Mouse (Mus musculus): ENCODE measurements around the gene Kdm8. TPM values are rescaled to one million over a fixed set of nuclear protein-coding genes. Genes with fewer than 3 reads are reported as not detected.

Kdm8 gene
- polyA plus RNA-seq, 1 experiment from 2014 or later: 14.9 TPM

DNA sequence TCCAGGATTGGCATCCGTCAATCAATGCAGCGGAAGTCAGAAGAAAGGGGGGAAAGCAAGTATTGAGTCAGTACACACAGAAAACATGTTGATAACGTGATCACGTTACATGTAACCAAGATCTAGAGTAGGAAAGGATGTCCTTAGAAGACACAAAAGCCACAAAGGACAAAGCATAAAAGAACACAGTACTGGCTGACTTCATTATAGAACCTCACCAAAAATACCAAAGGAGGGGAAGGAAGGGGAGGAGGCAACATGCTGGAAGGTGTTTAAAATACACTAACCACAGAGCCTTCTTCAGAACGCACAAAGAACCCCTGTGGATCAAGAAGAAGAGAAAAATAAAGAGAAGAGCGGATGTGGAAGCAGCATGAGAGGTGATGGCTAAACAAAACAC lies 44.2 kb downstream of the Kdm8 start:
- Histone ChIP-seq H3K9me3 (ENCODE audit: low read depth, low read length) (no peaks in the 10 kb centered on the region), H3K27me3 (ENCODE audit: insufficient read depth, low read length) (no peaks in the 10 kb centered on the region), H3K4me3 (ENCODE audit: low read depth, low read length) (no peak overlapping the region), H3K9ac (no peak overlapping the region), H3K4me2 (no peak overlapping the region), H3K36me3 (ENCODE audit: insufficient read depth) (peaks cover 28% of the 10 kb centered on the region), H3K27ac (ENCODE audit: low read depth) (no peak overlapping the region), H3K4me1 (ENCODE audit: insufficient read depth) (0 out of 2 replicates have a peak, but pooled peaks cover 3% of the 10 kb centered on the region)
- no peak for ATAC-seq (ENCODE audit: insufficient read depth)
- WGBS: 81% methylated on average over 6 of the region's 6 CpGs
- no peak for DNase-seq
- no peak for TF ChIP-seq CTCF (IDR thresholded peaks at IDR 0.05; ENCODE audit: low read depth)

- H3K4me2 ChIP-seq: no peak overlapping the region
- H3K36me3 ChIP-seq (ENCODE audit: insufficient read depth): peaks cover 22% of the 10 kb centered on the region
- no peak overlapping the region for H3K27ac ChIP-seq (ENCODE audit: low read depth)
- no peaks in the 10 kb centered on the region for H3K27me3 ChIP-seq (ENCODE audit: insufficient read depth, low read length)
- H3K9ac ChIP-seq: peak overlapping the region; percentile 6; the same call in 1 of the 2 replicates
- H3K9me3 ChIP-seq (ENCODE audit: low read depth, low read length): no peaks in the 10 kb centered on the region
- TF ChIP-seq CTCF (IDR thresholded peaks at IDR 0.05; ENCODE audit: low read depth): no peak
- DNase-seq: no peak
- H3K4me1 ChIP-seq (ENCODE audit: insufficient read depth): 0 out of 2 replicates have a peak, but pooled peaks cover 3% of the 10 kb centered on the region
- no peak overlapping the region for H3K4me3 ChIP-seq (ENCODE audit: low read depth, low read length)
- WGBS: 82% methylated on average over 2 of the region's 2 CpGs
- ATAC-seq (ENCODE audit: insufficient read depth): no peak
Observed at GRCm38 (mm10) chr7:125489636-125490035, 45.2 kb downstream of the Kdm8 start.

GRCm38 (mm10) chr7:125490947-125491735 lies 46.7 kb downstream of the Kdm8 start, which contains the start of gene Nsmce1:
TSS of gene Nsmce1 (minus strand) at chr7:125491596.
- peak within 1 kb of the TSS; percentile 69 for H3K4me3 ChIP-seq (ENCODE audit: low read depth, low read length)
- H3K27me3 ChIP-seq (ENCODE audit: insufficient read depth, low read length): no peaks in the 10 kb centered on the region
- H3K4me1 ChIP-seq (ENCODE audit: insufficient read depth): 0 out of 2 replicates have a peak, but pooled peaks cover 3% of the 10 kb centered on the region
- H3K4me2 ChIP-seq: peak within 1 kb of the TSS; percentile 82
- ATAC-seq (ENCODE audit: insufficient read depth): peak; percentile 98
- peak within 1 kb of the TSS; percentile 78 for H3K27ac ChIP-seq (ENCODE audit: low read depth)
- under 1% methylated on average over 56 of the region's 56 CpGs for WGBS
- DNase-seq: peak; percentile 98
- H3K9ac ChIP-seq: peak within 1 kb of the TSS; percentile 83
- TF ChIP-seq CTCF (IDR thresholded peaks at IDR 0.05; ENCODE audit: low read depth): peak; percentile 62
- no peaks in the 10 kb centered on the region for H3K9me3 ChIP-seq (ENCODE audit: low read depth, low read length)
- H3K36me3 ChIP-seq (ENCODE audit: insufficient read depth): peaks cover 8% of the 10 kb centered on the region

DNA sequence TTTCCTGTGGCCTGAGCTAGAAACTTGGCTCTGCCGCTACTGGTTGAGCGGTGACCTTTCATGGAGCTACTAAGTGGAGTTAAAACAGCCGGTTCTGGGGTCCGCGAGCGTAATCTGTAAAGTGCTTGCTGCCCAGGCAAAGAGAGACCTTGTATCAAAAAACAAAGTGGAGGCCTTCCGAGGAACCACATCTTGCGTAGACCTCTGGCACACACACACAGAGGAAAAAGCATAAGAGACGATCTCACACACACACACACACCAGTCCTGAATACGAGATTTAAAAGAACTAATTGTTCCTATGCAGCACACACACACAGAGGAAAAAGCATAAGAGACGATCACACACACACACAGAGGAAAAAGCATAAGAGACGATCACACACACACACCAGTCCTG lies 47.3 kb downstream of the Kdm8 start:
- Histone ChIP-seq H3K4me2 (peak overlapping the region; percentile 82), H3K27ac (ENCODE audit: low read depth) (peak overlapping the region; percentile 78), H3K9ac (peak overlapping the region; percentile 83), H3K36me3 (ENCODE audit: insufficient read depth) (0 out of 2 replicates have a peak, but pooled peaks cover 2% of the 10 kb centered on the region), H3K4me3 (ENCODE audit: low read depth, low read length) (peak overlapping the region; percentile 69), H3K4me1 (ENCODE audit: insufficient read depth) (0 out of 2 replicates have a peak, but pooled peaks cover 3% of the 10 kb centered on the region), H3K27me3 (ENCODE audit: insufficient read depth, low read length) (no peaks in the 10 kb centered on the region), H3K9me3 (ENCODE audit: low read depth, low read length) (no peaks in the 10 kb centered on the region)
- DNase-seq: no peak
- no peak for TF ChIP-seq CTCF (IDR thresholded peaks at IDR 0.05; ENCODE audit: low read depth)
- 20% methylated on average over 12 of the region's 12 CpGs for WGBS
- no peak; the same call in 1 of the 2 replicates for ATAC-seq (ENCODE audit: insufficient read depth)

GRCm38 (mm10) chr7:125492551-125492950 lies 48.1 kb downstream of the Kdm8 start:
- Histone ChIP-seq H3K4me3 (ENCODE audit: low read depth, low read length) (no peak overlapping the region), H3K9ac (no peak overlapping the region), H3K9me3 (ENCODE audit: low read depth, low read length) (no peaks in the 10 kb centered on the region), H3K4me1 (ENCODE audit: insufficient read depth) (0 out of 2 replicates have a peak, but pooled peaks cover 3% of the 10 kb centered on the region), H3K4me2 (no peak overlapping the region), H3K27me3 (ENCODE audit: insufficient read depth, low read length) (no peaks in the 10 kb centered on the region), H3K27ac (ENCODE audit: low read depth) (no peak overlapping the region), H3K36me3 (ENCODE audit: insufficient read depth) (no peaks in the 10 kb centered on the region)
- no peak for ATAC-seq (ENCODE audit: insufficient read depth)
- 59% methylated on average over 6 of the region's 6 CpGs for WGBS
- DNase-seq: no peak
- TF ChIP-seq CTCF (IDR thresholded peaks at IDR 0.05; ENCODE audit: low read depth): no peak

DNA sequence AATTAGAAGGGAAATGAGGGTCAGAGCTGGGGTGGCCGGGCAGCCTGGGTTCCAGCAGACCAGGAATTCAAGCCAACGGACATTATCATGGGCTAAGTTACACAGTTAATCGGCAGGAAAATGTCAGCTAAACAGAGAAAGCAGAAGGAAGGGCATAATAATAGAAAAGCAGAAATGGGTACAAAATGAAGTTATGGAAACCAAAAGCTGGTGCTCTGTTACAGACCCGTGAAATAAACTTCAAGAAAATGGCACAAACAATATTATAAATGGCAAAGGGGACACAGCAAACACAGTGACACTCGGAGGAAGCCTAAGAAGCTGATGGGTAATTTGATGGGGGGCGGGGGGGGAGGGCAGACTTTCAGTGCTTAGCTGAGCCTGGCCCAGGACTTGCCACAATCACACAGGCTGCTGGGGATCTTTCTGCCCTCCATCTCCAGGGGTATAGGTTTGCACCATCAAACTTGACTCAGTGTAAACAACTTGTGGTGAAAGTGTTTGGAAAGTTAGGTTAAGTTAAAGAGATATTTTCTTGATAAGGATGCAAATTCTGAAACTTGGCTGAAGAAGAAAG lies 51.5 kb downstream of the Kdm8 start:
- H3K4me3 ChIP-seq (ENCODE audit: low read depth, low read length): no peak overlapping the region
- no peak overlapping the region for H3K27ac ChIP-seq (ENCODE audit: low read depth)
- DNase-seq: no peak
- no peak overlapping the region for H3K4me2 ChIP-seq
- H3K27me3 ChIP-seq (ENCODE audit: insufficient read depth, low read length): no peaks in the 10 kb centered on the region
- H3K4me1 ChIP-seq (ENCODE audit: insufficient read depth): no peaks in the 10 kb centered on the region
- no peak for ATAC-seq (ENCODE audit: insufficient read depth)
- WGBS: 63% methylated on average over 6 of the region's 6 CpGs
- H3K36me3 ChIP-seq (ENCODE audit: insufficient read depth): no peaks in the 10 kb centered on the region
- no peaks in the 10 kb centered on the region for H3K9me3 ChIP-seq (ENCODE audit: low read depth, low read length)
- H3K9ac ChIP-seq: no peak overlapping the region
- no peak for TF ChIP-seq CTCF (IDR thresholded peaks at IDR 0.05; ENCODE audit: low read depth)
